Mouse (Mus musculus) limb, embryonic 15.5 days (tissue): ENCODE results near the gene Mrpl43. TPM values are rescaled to one million over a fixed set of nuclear protein-coding genes. Genes with fewer than 3 reads are reported as not detected.

Experiments used
- ATAC-seq: fragments of 200-750 bp; cut with Nextera tagmentation; 2 replicates; pipeline ENCODE4 v1.8.0; 2017; ENCODE audit warnings: low read depth, moderate TSS enrichment; ENCODE audit not compliant: insufficient number of reproducible peaks, low FRiP score, low TSS enrichment
- H3K27ac ChIP-seq: fragments of 300-500 bp; sonication (generic); 2 replicates; pipeline ENCODE4 v1.5.1; 2015; ENCODE audit warnings: moderate library complexity, mild to moderate bottlenecking, inconsistent platforms
- H3K27me3 ChIP-seq: fragments of 300-500 bp; sonication (generic); 2 replicates; pipeline ENCODE4 v1.6.1; 2015; ENCODE audit warnings: inconsistent platforms
- H3K36me3 ChIP-seq: fragments of 300-500 bp; sonication (generic); 2 replicates; pipeline ENCODE4 v1.6.1; 2015; ENCODE audit warnings: inconsistent platforms
- H3K4me1 ChIP-seq: fragments of 300-500 bp; sonication (generic); 2 replicates; pipeline ENCODE4 v1.6.1; 2015; ENCODE audit warnings: inconsistent platforms
- H3K4me2 ChIP-seq: fragments of 300-500 bp; sonication (generic); 2 replicates; pipeline ENCODE4 v1.6.1; 2015; ENCODE audit warnings: mild to moderate bottlenecking, inconsistent platforms
- H3K4me3 ChIP-seq: fragments of 300-500 bp; sonication (generic); 2 replicates; pipeline ENCODE4 v1.5.1; 2015; ENCODE audit warnings: mild to moderate bottlenecking, inconsistent platforms
- H3K9ac ChIP-seq: fragments of 300-500 bp; sonication (generic); 2 replicates; pipeline ENCODE4 v1.6.1; 2015; ENCODE audit warnings: inconsistent platforms
- H3K9me3 ChIP-seq: fragments of 300-500 bp; sonication (generic); 2 replicates; pipeline ENCODE4 v1.6.1; 2016; ENCODE audit warnings: inconsistent platforms
- WGBS: fragments of 180-500 bp; shearing (Covaris S2); methylation state at CpG from one replicate; pipeline ENCODE4 v1.1.7; 2015; 5-methylcytosine and 5-hydroxymethylcytosine counted together
- polyA plus RNA-seq: library from polyadenylated mRNA; unstranded; fragments of >200 nt; fragmentation: Nextera tagmentation; extraction: Ambion mirVana; gene quantifications from 2 replicates; pipeline ENCODE4 v1.2.1, GENCODE M21; 2015

Mrpl43 gene
- polyA plus RNA-seq, result 62.5 and 65.1 TPM in 2 replicates

DNA sequence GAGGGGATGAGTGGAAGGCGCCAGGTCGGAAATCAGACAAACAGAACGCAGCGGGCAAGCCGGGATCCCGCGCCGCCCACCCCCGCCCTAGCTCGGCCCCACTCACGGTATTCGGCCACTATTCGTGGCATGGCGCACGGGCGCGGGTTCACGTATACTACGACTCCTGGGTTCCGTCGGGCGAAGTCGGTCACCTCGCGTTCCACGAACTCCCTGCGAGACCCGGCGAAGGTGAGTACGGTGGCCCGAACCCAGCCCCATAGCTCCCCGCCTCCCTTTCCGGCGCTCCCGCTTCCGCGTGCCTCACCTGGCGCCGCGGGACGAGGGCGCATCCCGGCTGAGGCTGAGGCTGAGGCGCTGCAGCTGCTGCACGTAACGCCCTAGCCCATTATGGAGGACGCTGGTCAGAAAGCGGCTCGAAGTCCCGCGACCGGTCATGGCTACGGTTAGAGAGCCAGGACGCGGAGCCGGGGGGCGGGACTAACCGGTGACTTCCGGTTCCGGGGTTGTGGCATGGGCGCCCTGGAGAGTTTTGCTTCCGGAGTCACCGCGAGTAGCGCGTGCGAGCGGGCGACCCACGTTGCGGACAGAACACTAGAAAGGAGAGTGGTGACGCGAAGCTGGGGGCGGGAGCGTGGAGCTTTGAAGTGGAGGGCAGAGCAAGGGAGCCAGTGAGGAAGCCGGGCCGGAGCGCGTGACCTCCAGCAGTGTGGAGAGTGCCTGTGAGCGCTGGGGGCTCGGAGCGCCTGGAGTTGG, at the start of gene Mrpl43:
Mrpl43 (minus strand) TSS at position 486 of the 756 bp plus-strand sequence.
- peak; percentile 86 for ATAC-seq
- H3K36me3 ChIP-seq, result peaks cover 53% of the 10 kb centered on the region
- peaks cover 28% of the 10 kb centered on the region for H3K4me1 ChIP-seq
- H3K27ac ChIP-seq, result peak within 1 kb of the TSS; percentile 86
- H3K4me3 ChIP-seq, result peak within 1 kb of the TSS; percentile 96
- under 1% methylated on average over 82 of the region's 82 CpGs for WGBS
- peak within 1 kb of the TSS; percentile 72 for H3K9ac ChIP-seq
- no peaks in the 10 kb centered on the region for H3K27me3 ChIP-seq
- peak within 1 kb of the TSS; percentile 82 for H3K4me2 ChIP-seq
- H3K9me3 ChIP-seq, result no peaks in the 10 kb centered on the region

GRCm38 (mm10) chr19:45054892-45055690, 48.8 kb upstream of the Mrpl43 start:
- Histone ChIP-seq H3K36me3 (peaks cover 45% of the 10 kb centered on the region), H3K9me3 (no peaks in the 10 kb centered on the region), H3K4me1 (peaks cover 24% of the 10 kb centered on the region), H3K27ac (no peak overlapping the region), H3K4me3 (no peak overlapping the region), H3K27me3 (no peaks in the 10 kb centered on the region), H3K4me2 (no peak overlapping the region), H3K9ac (no peak overlapping the region)
- 81% methylated on average over 6 of the region's 6 CpGs for WGBS
- ATAC-seq, result no peak

GRCm38 (mm10) chr19:45053451-45053850, 47.2 kb upstream of the Mrpl43 start:
- Histone ChIP-seq H3K9ac (no peak overlapping the region), H3K27me3 (no peaks in the 10 kb centered on the region), H3K4me1 (peaks cover 30% of the 10 kb centered on the region), H3K4me2 (no peak overlapping the region), H3K27ac (no peak overlapping the region), H3K36me3 (peaks cover 52% of the 10 kb centered on the region), H3K9me3 (no peaks in the 10 kb centered on the region), H3K4me3 (no peak overlapping the region)
- WGBS, result 89% methylated on average over 8 of the region's 8 CpGs
- no peak for ATAC-seq

GRCm38 (mm10) chr19:45049523-45049922, 43.3 kb upstream of the Mrpl43 start:
- Histone ChIP-seq H3K9me3 (no peaks in the 10 kb centered on the region), H3K4me2 (no peak overlapping the region), H3K36me3 (peaks cover 44% of the 10 kb centered on the region), H3K4me1 (peaks cover 31% of the 10 kb centered on the region), H3K9ac (no peak overlapping the region), H3K4me3 (no peak overlapping the region), H3K27me3 (peaks cover 19% of the 10 kb centered on the region), H3K27ac (no peak overlapping the region)
- 77% methylated on average over 9 of the region's 9 CpGs for WGBS
- ATAC-seq, result no peak

GRCm38 (mm10) chr19:45048644-45049365, 42.6 kb upstream of the Mrpl43 start:
- no peak for ATAC-seq
- Histone ChIP-seq H3K4me1 (peaks cover 31% of the 10 kb centered on the region), H3K4me2 (peak overlapping the region; percentile 87), H3K4me3 (peak overlapping the region; percentile 57), H3K9me3 (no peaks in the 10 kb centered on the region), H3K27me3 (peaks cover 24% of the 10 kb centered on the region), H3K27ac (peak overlapping the region; percentile 96), H3K36me3 (peaks cover 36% of the 10 kb centered on the region), H3K9ac (peak overlapping the region; percentile 50)
- WGBS, result 71% methylated on average over 12 of the region's 12 CpGs

DNA sequence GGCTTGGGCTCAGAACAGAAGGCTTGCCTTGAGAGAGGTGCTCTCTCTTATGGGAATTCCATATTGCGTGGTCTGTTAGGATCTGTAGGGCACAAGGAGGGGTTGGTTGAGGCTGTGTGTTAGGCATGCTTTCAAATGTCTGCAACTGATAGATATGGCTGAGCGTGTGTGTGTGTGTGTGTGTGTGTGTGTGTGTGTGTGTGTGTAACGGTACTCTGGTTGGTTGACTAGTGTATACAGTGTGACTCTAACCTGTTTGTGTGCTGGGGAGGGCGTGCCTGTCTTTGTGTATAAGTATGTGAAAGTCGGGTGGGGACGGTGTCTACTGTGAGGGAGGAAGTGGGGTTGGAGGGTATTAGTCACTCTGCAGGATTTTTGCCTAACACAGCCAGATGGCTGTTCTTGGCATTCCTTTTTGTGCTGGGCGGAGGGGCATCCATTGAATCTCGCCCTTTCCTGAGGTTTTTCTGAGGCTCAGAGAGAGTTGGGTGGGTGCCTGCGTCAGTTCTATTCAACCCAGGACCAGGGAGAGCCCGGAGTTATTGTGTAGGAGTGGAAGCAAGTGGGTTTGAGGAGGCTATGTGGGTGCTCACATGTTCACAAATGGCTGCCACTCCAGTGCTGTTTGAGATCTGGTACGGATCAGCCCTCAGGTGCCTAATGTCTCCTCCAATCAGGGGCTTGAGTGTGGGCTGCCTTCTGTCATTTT, 41.8 kb upstream of the Mrpl43 start:
- peak overlapping the region; percentile 57 for H3K4me3 ChIP-seq
- H3K27ac ChIP-seq, result peak overlapping the region; percentile 96
- H3K27me3 ChIP-seq, result peaks cover 24% of the 10 kb centered on the region
- peak; percentile 72; the same call in 1 of the 2 replicates for ATAC-seq
- peak overlapping the region; percentile 50 for H3K9ac ChIP-seq
- WGBS, result 19% methylated on average over 11 of the region's 11 CpGs
- no peaks in the 10 kb centered on the region for H3K9me3 ChIP-seq
- peaks cover 29% of the 10 kb centered on the region for H3K36me3 ChIP-seq
- peaks cover 31% of the 10 kb centered on the region for H3K4me1 ChIP-seq
- peak overlapping the region; percentile 87 for H3K4me2 ChIP-seq

- Histone ChIP-seq H3K4me1 (peaks cover 31% of the 10 kb centered on the region), H3K4me3 (peak within 1 kb of the TSS; percentile 57), H3K27me3 (peaks cover 24% of the 10 kb centered on the region), H3K9ac (peak within 1 kb of the TSS; percentile 50), H3K4me2 (peak within 1 kb of the TSS; percentile 87), H3K9me3 (no peaks in the 10 kb centered on the region), H3K36me3 (peaks cover 23% of the 10 kb centered on the region), H3K27ac (peak within 1 kb of the TSS; percentile 96)
- peak; percentile 80 for ATAC-seq
- WGBS, result 0% methylated on average over 26 of the region's 26 CpGs
These were observed 41.2 kb upstream of the Mrpl43 start, which contains the start of gene Sfxn3 for GRCm38 (mm10) chr19:45047417-45047934. Gene Sfxn3 (plus strand): TSS chr19:45047503.

DNA sequence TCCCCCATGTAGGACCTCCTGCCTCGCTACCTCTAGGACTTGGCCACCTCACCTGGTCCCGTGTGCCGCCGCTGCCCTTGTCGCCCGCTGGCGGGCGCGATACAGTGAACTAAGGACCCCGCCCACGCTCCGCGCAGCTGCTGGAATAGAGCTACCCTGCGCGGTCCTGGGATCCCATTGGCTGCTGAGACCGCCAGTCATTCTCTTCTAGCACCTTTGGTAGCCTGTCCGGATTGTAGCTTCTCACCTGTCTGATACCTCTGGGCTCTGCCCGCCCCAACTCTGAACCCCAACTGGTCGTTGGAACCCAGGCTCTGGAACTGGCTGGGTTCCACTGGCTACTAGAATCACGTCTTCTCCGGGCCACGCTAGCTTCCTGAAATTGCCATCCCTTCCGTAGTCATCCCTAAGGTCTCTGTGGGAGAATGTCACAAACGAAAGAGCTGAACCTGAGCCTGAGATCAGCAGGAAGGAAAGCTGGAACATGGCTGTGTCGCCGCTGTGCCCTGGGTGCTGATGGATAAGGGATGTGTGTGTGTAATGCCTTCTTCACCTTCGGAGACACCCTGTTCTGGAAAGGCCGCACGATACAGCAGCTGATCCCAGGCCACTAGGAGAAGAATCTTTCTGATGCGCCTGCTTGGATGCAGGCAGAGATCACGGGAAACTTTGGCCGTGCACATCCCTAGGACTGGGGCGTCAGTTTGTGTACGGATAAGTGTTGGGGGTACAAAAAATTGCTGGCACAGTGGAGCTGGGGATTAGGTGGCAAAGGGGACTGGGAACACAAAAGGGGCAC, 40.5 kb upstream of the Mrpl43 start:
- WGBS, result 2% methylated on average over 34 of the region's 34 CpGs
- peaks cover 16% of the 10 kb centered on the region for H3K36me3 ChIP-seq
- peak overlapping the region; percentile 50; the same call in 1 of the 2 replicates for H3K9ac ChIP-seq

GRCm38 (mm10) chr19:45045651-45046050, 39.4 kb upstream of the Mrpl43 start, which contains the start of gene Pdzd7:
Gene Pdzd7 (minus strand): TSS chr19:45045717.
- Histone ChIP-seq H3K4me3 (peak within 1 kb of the TSS; percentile 57), H3K4me1 (peaks cover 31% of the 10 kb centered on the region), H3K27me3 (peaks cover 24% of the 10 kb centered on the region), H3K9me3 (no peaks in the 10 kb centered on the region), H3K4me2 (peak within 1 kb of the TSS; percentile 87), H3K27ac (0 out of 2 replicates have a peak within 1 kb of the TSS, but pooled peaks have one; percentile 96), H3K9ac (0 out of 2 replicates have a peak within 1 kb of the TSS, but pooled peaks have one; percentile 50), H3K36me3 (peaks cover 10% of the 10 kb centered on the region)
- WGBS, result 74% methylated on average over 5 of the region's 5 CpGs
- ATAC-seq, result no peak

More for the DNA sequence above, 40.5 kb upstream of the Mrpl43 start:
- H3K4me1 ChIP-seq, result peaks cover 31% of the 10 kb centered on the region
- H3K4me2 ChIP-seq, result peak overlapping the region; percentile 87
- ATAC-seq, result no peak
- H3K4me3 ChIP-seq, result peak overlapping the region; percentile 57
- peak overlapping the region; percentile 96 for H3K27ac ChIP-seq
- H3K9me3 ChIP-seq, result no peaks in the 10 kb centered on the region
- peaks cover 24% of the 10 kb centered on the region for H3K27me3 ChIP-seq

DNA sequence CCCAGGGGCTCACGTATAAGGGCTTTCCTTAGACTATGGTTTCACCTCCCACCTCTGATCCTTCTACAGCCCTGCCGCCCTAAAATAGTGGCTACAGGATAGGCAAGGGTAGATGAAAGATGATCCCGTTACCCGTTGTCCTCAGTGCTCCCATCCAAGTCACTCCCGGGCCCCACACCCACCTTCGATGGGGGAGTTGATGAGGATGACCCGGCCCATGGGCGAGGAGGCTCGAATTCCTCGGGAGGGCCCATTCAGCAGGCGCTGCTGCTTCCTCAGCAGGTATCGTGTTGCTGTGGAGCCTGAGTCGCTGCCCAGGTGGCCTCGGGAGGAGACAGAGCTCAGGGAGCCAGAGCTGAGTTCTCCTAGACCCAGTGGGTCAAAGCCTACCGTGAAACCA, 39.0 kb upstream of the Mrpl43 start:
- H3K27ac ChIP-seq, result no peak overlapping the region
- H3K9me3 ChIP-seq, result no peaks in the 10 kb centered on the region
- 29% methylated on average over 15 of the region's 15 CpGs for WGBS
- no peak overlapping the region for H3K4me2 ChIP-seq
- peaks cover 31% of the 10 kb centered on the region for H3K4me1 ChIP-seq
- peaks cover 8% of the 10 kb centered on the region; the same call in 1 of the 2 replicates for H3K36me3 ChIP-seq
- H3K27me3 ChIP-seq, result peaks cover 29% of the 10 kb centered on the region
- H3K4me3 ChIP-seq, result no peak overlapping the region
- H3K9ac ChIP-seq, result no peak overlapping the region
- ATAC-seq, result no peak
